Comparison of ENCODE assay signal across 12 mouse cellular contexts in the genomic region with DNA sequence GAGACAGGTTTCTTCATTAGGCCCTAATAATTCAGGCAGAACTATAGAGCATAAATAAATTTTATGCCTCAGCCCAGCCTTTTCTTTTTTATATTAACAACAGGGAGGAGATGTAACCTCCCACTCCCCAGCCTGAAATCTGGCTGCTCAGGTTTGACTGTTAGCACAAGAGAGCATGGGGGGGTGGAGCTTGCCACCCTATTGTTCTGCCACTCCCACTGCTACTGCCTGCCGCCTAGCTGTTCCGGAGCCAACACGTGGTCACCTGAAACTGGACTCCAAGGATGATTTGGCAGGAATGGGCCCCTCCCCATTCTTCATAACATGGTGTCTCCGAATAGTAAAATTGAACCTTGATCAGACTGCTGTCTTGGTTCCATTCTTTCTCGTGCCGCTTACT. TPM values are rescaled to one million over a fixed set of nuclear protein-coding genes. Genes with fewer than 3 reads are reported as not detected.
"Had no signal": no experiment of that assay in that cellular context is flagged by ENCODE, and none has a peak within 500 bp of the region (broad histone marks: within the 10 kb centered on the region; RNA-seq: fewer than 3 reads in every experiment).

No protein-coding gene starts in this region.

RNA-seq across cellular contexts. Expression of a gene that starts 15.9 kb away (rescaled TPM):
- polyA plus RNA-seq: erythroblast, embryonic 14.5 days; forebrain, embryonic 14.5 days; forebrain, embryonic 15.5 days; forebrain, embryonic 16.5 days; forebrain, postnatal 0 days had no signal

RNA-seq across cellular contexts. Expression of a gene that starts 45.3 kb away (rescaled TPM):
- polyA plus RNA-seq: cortical plate, adult 2 months; embryonic facial prominence, embryonic 10.5 days; embryonic facial prominence, embryonic 12.5 days; erythroblast, embryonic 14.5 days; forebrain, embryonic 10.5 days; forebrain, embryonic 11.5 days; forebrain, embryonic 12.5 days; forebrain, embryonic 13.5 days; forebrain, embryonic 14.5 days; forebrain, embryonic 15.5 days; forebrain, embryonic 16.5 days had no signal
